Mouse (Mus musculus) midbrain, embryonic 14.5 days (tissue): ENCODE data around the gene Rsph10b. TPM values are rescaled to one million over a fixed set of nuclear protein-coding genes. Genes with fewer than 3 reads are reported as not detected.

Source experiments
- ATAC-seq: fragments of 200-750 bp; cut with Nextera tagmentation; 2 replicates; pipeline ENCODE4 v1.8.0; 2017; ENCODE audit warnings: moderate number of reproducible peaks, moderate library complexity; ENCODE audit not compliant: low FRiP score, low TSS enrichment
- DNase-seq: peaks from one replicate; pipeline ENCODE4 v3.0.0-alpha.2; 2015
- H3K27ac ChIP-seq: fragments of 300-500 bp; sonication (generic); replicated peaks from 2 replicates; pipeline ENCODE4 v1.5.1; 2014; ENCODE audit warnings: mild to moderate bottlenecking, low read depth, low read length, moderate library complexity
- H3K27me3 ChIP-seq: fragments of 300-500 bp; sonication (generic); 2 replicates; pipeline ENCODE4 v1.6.1; 2014; ENCODE audit warnings: low read length, control low read depth, mixed read lengths; ENCODE audit not compliant: control insufficient read depth, insufficient read depth
- H3K36me3 ChIP-seq: fragments of 300-500 bp; sonication (generic); 2 replicates; pipeline ENCODE4 v1.6.1; 2014; ENCODE audit warnings: low read length, control low read depth; ENCODE audit not compliant: control insufficient read depth, insufficient read depth
- H3K4me1 ChIP-seq: fragments of 300-500 bp; sonication (generic); 2 replicates; pipeline ENCODE4 v1.6.1; 2014; ENCODE audit warnings: mild to moderate bottlenecking, antibody characterized with exemption, low read length, control low read depth; ENCODE audit not compliant: control insufficient read depth, insufficient read depth
- H3K4me2 ChIP-seq: fragments of 300-500 bp; sonication (generic); 2 replicates; pipeline ENCODE4 v1.6.1; 2014; ENCODE audit warnings: mild to moderate bottlenecking, low read length, moderate library complexity
- H3K4me3 ChIP-seq: fragments of 300-500 bp; sonication (generic); replicated peaks from 2 replicates; pipeline ENCODE4 v1.5.1; 2014; ENCODE audit warnings: low read depth, low read length
- H3K9ac ChIP-seq: fragments of 300-500 bp; sonication (generic); replicated peaks from 2 replicates; pipeline ENCODE4 v1.6.1; 2014; ENCODE audit warnings: mild to moderate bottlenecking, low read length, moderate library complexity
- H3K9me3 ChIP-seq: fragments of 300-500 bp; sonication (generic); 2 replicates; pipeline ENCODE4 v1.6.1; 2016; ENCODE audit warnings: low read length, control low read depth, mixed read lengths; ENCODE audit not compliant: control insufficient read depth
- WGBS: fragments of 180-500 bp; shearing (Covaris S2); extraction: QIAGEN DNeasy Blood & Tissue Kit; methylation state at CpG from one replicate; pipeline ENCODE4 v1.1.7; 2014; 5-methylcytosine and 5-hydroxymethylcytosine counted together
- polyA plus RNA-seq: library from polyadenylated mRNA; unstranded; fragments of >200 nt; fragmentation: Nextera tagmentation; extraction: Ambion mirVana; gene quantifications from 2 replicates; pipeline ENCODE4 v1.2.1, GENCODE M21; 2014

The Rsph10b gene
- polyA plus RNA-seq, 1 experiment from 2014 or later = 3.9 TPM

DNA sequence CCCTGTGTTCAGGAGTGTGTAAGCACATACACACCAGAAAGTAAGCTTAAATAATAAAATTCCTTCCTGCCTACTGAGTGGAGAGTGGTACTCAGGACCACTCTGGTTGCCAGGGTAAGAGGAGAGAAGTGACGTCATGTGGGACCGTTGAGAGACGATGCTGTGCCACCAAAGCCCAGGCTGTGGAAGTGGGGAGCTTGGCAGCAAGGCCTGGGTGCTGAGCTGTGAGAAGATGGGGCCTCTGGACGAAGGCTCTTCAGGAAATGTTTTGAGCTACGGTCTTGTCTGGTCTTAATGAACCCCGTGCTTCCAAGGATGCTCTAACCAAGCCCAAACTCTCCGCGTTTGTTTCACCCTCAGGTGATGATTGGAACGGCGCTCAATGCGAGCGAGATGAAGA is 2.2 kb upstream of the Rsph10b start:
- H3K27me3 ChIP-seq = no peaks in the 10 kb centered on the region
- no peak overlapping the region for H3K9ac ChIP-seq
- no peaks in the 10 kb centered on the region for H3K4me1 ChIP-seq
- DNase-seq = no peak
- no peak overlapping the region for H3K27ac ChIP-seq
- no peaks in the 10 kb centered on the region for H3K9me3 ChIP-seq
- WGBS = 92% methylated on average over 12 of the region's 12 CpGs
- ATAC-seq = no peak
- no peak overlapping the region for H3K4me3 ChIP-seq
- peaks cover 60% of the 10 kb centered on the region for H3K36me3 ChIP-seq
- no peak overlapping the region for H3K4me2 ChIP-seq

DNA sequence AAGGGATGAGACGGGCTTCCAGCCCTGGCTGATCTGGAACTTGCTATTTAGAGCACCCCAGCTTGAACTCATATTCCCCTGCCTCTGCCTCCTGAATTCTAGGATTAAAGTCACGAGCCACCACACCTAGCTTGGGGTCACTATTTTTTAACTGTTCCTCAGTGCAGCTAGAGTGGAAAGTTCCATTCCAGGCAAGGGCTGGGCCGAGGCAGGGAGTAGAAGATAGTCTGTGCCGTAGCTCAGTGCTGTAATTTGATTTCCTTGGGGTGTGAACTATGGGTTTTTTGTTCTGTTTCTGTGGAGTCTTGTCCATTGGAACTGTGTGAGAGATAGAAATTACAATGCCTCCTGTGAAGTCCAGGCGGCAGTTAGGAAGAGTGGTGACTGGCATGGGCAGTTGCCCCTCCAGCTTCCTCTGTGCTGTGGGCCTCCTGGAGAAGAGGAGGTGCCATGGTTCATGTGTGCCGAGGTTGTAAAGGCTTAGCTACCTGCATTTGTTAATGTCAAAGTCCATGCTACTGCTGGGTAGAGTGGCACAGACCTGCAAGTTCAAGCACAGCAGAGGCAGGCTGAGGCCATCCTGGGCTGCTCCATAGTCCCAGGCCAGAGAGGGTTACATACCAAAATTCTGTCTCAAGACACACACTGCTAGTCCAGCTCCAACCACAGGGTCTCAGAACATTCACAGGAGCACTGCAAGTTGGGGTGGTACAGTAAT is 813 bp upstream of the Rsph10b start:
- no peaks in the 10 kb centered on the region for H3K27me3 ChIP-seq
- H3K4me3 ChIP-seq = no peak overlapping the region
- ATAC-seq (no peak), DNase-seq (no peak)
- H3K9ac ChIP-seq = no peak overlapping the region
- H3K27ac ChIP-seq = no peak overlapping the region
- no peak overlapping the region for H3K4me2 ChIP-seq
- H3K36me3 ChIP-seq = peaks cover 47% of the 10 kb centered on the region
- WGBS = 90% methylated on average over 6 of the region's 6 CpGs
- no peaks in the 10 kb centered on the region for H3K9me3 ChIP-seq
- no peaks in the 10 kb centered on the region for H3K4me1 ChIP-seq

DNA sequence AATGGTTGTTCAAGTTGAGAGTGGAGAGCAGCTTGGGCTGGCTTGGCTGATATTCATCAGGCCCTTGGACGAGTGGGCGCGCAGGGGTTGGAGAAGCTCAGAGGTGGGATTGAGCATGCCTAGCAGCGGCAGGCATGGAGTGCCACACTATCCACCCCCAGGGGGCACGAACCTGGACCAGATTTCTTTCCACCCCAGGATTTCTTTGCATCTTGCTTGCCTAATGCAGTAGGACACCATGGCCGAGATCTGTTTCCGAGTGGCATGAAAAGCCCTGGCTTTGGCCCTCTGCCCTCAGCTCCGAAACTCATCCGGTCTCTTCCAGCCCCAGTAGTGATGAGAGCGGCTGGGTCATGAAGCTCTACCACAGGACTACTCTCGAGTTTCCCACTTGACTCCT is 579 bp downstream of the Rsph10b start:
- H3K27me3 ChIP-seq = no peaks in the 10 kb centered on the region
- no peak overlapping the region for H3K4me2 ChIP-seq
- H3K9me3 ChIP-seq = no peaks in the 10 kb centered on the region
- H3K4me1 ChIP-seq = no peaks in the 10 kb centered on the region
- DNase-seq (no peak), ATAC-seq (no peak)
- H3K27ac ChIP-seq = no peak overlapping the region
- H3K4me3 ChIP-seq = no peak overlapping the region
- H3K36me3 ChIP-seq = peaks cover 37% of the 10 kb centered on the region
- no peak overlapping the region for H3K9ac ChIP-seq
- 85% methylated on average over 11 of the region's 11 CpGs for WGBS

DNA sequence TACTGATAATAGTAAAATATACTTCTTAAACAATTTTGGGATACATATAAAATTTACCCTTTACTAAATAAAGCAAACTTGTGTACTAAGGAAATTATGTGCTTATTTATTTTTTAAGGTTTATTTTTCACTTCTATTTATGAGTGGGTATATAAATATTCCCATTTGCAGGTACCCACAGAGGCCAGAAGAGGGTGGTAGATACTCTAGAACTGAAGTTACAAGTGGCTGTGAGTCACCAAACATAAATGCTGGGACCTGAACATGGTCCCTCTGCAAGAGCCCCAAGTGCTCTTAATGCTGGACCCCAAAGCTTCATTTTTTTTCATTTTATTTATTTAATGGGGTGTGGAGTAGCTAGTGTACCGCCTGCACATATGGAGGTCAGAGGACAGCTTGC is 1.0 kb downstream of the Rsph10b start:
- Histone ChIP-seq H3K4me1 (no peaks in the 10 kb centered on the region), H3K27me3 (no peaks in the 10 kb centered on the region), H3K4me2 (no peak overlapping the region), H3K9ac (no peak overlapping the region), H3K9me3 (no peaks in the 10 kb centered on the region), H3K4me3 (no peak overlapping the region), H3K36me3 (peaks cover 33% of the 10 kb centered on the region), H3K27ac (no peak overlapping the region)
- 96% methylated on average over 1 of the region's 1 CpGs for WGBS
- no peak for ATAC-seq
- DNase-seq = no peak

DNA sequence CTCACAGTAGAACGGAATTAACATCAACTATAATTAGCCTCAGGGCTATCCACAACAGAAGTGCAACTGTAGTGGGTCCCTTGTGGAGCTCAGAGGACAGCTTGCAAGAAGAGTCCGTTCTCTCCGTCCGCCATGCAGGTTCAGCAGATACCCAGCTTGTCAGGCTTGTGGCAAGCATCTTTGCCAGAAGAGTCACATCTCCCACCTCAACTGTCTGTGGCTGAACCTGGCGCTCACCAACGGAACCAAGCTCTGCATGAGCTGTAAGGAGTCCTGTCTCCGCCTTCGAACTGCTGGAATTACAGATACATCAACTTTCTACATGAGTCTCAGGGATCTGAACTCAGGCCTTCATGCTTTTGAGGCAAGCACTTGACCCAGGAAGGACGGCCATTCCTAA is 3.3 kb downstream of the Rsph10b start:
- WGBS = 91% methylated on average over 9 of the region's 9 CpGs
- peaks cover 10% of the 10 kb centered on the region for H3K36me3 ChIP-seq
- no peak overlapping the region for H3K27ac ChIP-seq
- no peak for DNase-seq
- H3K4me1 ChIP-seq = no peaks in the 10 kb centered on the region
- ATAC-seq = no peak
- H3K4me3 ChIP-seq = no peak overlapping the region
- no peaks in the 10 kb centered on the region for H3K27me3 ChIP-seq
- no peak overlapping the region for H3K4me2 ChIP-seq
- no peak overlapping the region for H3K9ac ChIP-seq
- no peaks in the 10 kb centered on the region for H3K9me3 ChIP-seq

DNA sequence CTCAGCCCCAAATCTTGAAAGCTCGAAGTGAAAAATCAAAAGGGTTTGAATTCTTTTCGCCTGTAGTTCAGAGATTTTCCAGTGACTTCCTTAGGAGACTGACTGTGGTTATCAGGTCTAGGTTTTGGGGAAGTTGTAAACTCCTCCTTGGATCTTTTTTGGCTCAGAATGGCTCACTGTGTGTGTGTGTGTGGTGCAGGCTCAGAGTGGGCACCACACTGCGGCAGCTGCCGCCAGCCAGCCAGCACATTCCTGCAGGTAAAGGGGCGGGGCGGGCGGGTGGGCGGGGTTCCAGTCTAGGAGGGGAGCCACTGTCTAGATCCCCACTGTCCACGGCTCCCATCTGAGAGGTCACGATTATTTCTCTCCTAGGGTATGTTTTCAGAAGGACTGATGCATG is 8.8 kb downstream of the Rsph10b start:
- ATAC-seq (no peak), DNase-seq (no peak)
- Histone ChIP-seq H3K4me3 (no peak overlapping the region), H3K27me3 (no peaks in the 10 kb centered on the region), H3K27ac (no peak overlapping the region), H3K9ac (no peak overlapping the region), H3K36me3 (no peaks in the 10 kb centered on the region), H3K9me3 (no peaks in the 10 kb centered on the region), H3K4me1 (no peaks in the 10 kb centered on the region), H3K4me2 (no peak overlapping the region)
- WGBS = 27% methylated on average over 10 of the region's 10 CpGs

DNA sequence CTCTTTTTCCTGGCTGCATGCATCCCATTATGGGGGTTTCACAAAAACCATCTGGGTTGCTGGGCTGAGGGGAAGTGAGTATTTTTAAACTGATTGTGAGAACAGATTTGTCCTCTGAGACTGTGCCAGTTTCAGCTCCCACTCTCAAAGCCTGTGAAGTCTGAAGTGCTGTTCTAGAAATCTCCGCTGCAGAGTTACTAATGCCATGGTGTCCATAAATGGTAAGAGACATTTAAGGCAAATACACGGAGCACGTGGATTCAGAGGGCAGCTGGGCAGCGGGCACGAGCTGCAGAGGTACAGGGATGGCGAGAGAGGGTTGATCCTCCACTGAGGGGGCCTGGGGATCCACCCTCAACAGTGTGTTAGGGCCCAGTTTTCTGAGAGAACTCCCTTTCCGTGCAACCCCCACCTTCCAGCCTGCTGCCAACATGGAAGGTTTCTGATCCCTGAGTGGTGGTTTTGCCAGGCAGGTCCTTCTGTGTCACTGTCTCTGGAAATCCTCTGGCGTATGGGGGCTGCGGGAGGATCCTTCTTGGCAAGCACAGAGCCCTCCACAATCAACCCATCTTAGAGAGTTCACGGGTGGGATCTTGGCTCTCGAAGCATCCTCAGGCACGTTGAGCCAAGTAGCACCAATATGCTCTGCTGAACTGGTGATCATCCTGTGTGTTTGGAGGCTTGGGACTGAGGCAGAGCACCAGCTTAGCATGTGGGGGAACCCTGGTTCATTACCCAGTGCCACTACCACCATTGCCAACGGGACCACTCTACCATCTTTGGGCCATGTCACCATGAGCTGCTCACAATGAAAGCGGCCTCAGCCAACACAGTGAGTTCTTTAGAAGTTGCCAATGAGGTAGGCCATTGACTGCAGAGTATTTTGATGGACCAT is 10.6 kb downstream of the Rsph10b start:
- H3K9ac ChIP-seq = no peak overlapping the region
- no peaks in the 10 kb centered on the region for H3K9me3 ChIP-seq
- WGBS = 87% methylated on average over 14 of the region's 14 CpGs
- no peaks in the 10 kb centered on the region for H3K27me3 ChIP-seq
- no peak overlapping the region for H3K4me2 ChIP-seq
- DNase-seq = no peak
- H3K27ac ChIP-seq = no peak overlapping the region
- no peak overlapping the region for H3K4me3 ChIP-seq
- no peaks in the 10 kb centered on the region for H3K36me3 ChIP-seq
- no peaks in the 10 kb centered on the region for H3K4me1 ChIP-seq
- ATAC-seq = no peak

DNA sequence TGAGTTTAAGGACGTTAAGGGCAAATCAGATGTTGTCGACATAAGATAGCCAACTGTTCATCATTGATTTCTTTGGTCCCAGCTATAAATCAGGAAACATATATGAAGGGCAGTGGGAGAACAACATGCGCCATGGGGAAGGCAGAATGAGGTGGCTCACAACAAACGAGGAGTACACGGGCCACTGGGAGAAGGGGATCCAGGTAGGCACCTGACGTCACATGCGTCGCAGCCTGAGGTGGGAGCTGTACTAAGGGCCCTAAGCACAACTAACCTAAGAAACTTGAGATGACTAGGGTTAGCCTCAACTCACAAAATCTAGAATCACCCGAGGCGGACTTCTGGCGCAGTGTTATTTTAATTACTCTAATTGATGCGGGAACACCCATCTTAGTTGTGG is 15.5 kb downstream of the Rsph10b start:
- no peak overlapping the region for H3K4me3 ChIP-seq
- no peak for ATAC-seq
- no peaks in the 10 kb centered on the region for H3K27me3 ChIP-seq
- H3K36me3 ChIP-seq = no peaks in the 10 kb centered on the region
- no peak overlapping the region for H3K27ac ChIP-seq
- no peaks in the 10 kb centered on the region for H3K9me3 ChIP-seq
- no peaks in the 10 kb centered on the region for H3K4me1 ChIP-seq
- WGBS = 89% methylated on average over 12 of the region's 12 CpGs
- no peak overlapping the region for H3K4me2 ChIP-seq
- no peak for DNase-seq
- H3K9ac ChIP-seq = no peak overlapping the region

DNA sequence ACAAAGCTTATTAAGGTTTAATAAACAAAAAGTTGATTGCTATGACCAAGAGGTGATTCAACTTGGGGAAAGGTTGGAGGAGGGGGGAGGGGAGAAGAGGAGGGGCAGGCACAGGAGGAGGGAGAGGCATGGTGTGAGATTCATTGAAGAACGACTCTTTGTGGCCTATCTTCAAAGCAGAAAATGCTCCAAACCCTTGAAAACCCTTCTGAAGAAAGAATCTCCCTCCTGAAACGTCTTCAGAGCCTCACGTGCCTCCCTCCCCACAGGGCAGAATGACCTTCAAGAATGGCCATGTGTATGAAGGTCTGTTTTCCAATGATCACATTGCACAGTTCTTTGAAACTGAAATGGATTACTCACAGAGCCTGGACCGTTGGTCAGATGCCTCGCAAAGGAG is 17.2 kb downstream of the Rsph10b start:
- WGBS = 33% methylated on average over 5 of the region's 5 CpGs
- ATAC-seq (no peak), DNase-seq (no peak)
- Histone ChIP-seq H3K9ac (no peak overlapping the region), H3K27ac (no peak overlapping the region), H3K36me3 (no peaks in the 10 kb centered on the region), H3K4me1 (no peaks in the 10 kb centered on the region), H3K27me3 (no peaks in the 10 kb centered on the region), H3K9me3 (no peaks in the 10 kb centered on the region), H3K4me3 (no peak overlapping the region), H3K4me2 (no peak overlapping the region)
